Mouse (Mus musculus) embryo, embryonic 10.5 days (tissue): ENCODE results near the gene Scfd2.

Experiments
- DNase-seq: peaks from one replicate; pipeline ENCODE4 v3.0.0-alpha.2; 2015; ENCODE audit warnings: low spot score

Scfd2 gene

DNA sequence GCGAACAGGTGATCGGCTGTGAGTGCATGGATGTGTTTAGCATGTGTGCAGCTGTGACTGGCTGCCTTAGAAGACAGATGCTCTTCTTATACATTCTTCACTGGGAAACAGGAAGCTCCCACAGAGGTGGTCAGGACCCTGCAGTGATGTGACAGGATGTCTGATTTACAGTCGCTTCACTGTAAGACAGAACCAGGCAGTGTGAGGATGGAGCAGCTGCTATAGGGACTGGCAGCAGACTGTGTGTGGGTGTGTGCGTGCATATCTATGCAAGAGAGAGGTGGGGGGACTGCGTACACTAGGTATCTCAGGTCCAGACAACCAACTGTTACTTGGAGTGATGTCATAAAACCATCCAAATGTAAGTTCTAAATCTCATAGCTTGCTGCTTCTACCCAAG, 254.3 kb downstream of the Scfd2 start:
- peak; percentile 39 for DNase-seq

- DNase-seq = no peak
These were observed 258.2 kb downstream of the Scfd2 start for GRCm38 (mm10) chr5:74273313-74273712.

DNA sequence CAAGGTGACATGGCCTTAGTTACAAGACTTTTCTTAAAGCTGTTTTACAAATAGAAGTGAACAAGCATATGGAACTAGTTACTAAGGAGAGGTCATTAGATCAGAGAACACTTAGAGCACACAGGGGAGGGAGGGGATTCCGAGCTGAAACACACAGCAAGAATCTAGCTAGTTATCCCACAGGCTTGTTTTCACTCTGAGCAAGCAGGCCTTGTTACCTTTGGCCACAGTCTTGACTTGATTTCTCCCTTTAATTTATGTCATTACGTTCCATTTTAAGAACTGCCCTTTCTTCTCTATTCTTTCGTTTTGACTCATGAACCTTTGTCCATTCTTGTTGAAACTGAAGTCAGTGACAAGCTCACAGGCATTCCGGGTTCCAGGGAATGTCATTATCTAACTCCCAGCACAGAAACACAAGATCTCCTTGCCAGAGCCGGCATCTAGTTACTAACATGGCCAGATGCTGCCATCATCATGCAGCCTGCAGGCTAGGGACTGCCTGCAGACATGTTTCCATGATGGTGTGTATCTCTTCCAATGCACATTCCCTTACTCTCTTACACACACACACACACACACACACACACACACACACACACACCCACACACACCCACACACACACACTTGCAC, 263.7 kb downstream of the Scfd2 start:
- DNase-seq = peak; percentile 61

DNA sequence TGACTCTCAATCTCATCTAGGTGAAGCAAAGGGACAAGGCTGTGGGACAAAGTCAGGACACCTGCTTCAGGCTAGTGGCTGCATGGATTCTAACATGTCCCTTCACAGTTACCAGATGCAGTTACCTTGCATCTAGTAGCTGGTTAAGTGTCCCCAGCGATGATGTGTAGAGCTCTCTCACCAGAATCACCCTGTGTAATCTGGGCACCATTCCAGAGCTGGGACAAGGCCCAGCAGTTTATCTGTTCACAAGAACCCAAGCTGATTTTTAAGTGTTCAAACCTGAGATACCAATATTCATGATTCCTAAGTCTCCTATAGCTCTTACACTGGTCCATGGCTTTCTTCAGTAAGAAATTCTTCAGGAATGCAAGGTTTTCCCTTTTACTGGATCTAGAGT, 264.4 kb downstream of the Scfd2 start:
- no peak for DNase-seq

DNA sequence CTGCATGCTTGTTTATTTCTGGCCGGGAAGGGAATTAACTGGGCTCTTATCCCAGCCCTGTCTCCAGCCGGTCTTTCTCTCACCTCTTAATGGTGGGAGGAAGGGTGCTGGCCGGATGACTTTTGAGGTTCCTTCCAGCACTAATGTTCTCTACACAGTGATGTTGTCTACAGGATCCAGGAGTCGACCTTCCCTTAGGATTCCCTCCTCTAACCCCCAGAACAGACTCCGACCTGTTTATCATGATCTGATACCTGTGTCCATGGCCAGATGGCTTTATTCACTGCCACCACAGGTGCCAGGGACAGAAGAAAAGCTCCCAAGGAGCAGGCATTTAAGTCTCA, 265.1 kb downstream of the Scfd2 start:
- DNase-seq = no peak

DNA sequence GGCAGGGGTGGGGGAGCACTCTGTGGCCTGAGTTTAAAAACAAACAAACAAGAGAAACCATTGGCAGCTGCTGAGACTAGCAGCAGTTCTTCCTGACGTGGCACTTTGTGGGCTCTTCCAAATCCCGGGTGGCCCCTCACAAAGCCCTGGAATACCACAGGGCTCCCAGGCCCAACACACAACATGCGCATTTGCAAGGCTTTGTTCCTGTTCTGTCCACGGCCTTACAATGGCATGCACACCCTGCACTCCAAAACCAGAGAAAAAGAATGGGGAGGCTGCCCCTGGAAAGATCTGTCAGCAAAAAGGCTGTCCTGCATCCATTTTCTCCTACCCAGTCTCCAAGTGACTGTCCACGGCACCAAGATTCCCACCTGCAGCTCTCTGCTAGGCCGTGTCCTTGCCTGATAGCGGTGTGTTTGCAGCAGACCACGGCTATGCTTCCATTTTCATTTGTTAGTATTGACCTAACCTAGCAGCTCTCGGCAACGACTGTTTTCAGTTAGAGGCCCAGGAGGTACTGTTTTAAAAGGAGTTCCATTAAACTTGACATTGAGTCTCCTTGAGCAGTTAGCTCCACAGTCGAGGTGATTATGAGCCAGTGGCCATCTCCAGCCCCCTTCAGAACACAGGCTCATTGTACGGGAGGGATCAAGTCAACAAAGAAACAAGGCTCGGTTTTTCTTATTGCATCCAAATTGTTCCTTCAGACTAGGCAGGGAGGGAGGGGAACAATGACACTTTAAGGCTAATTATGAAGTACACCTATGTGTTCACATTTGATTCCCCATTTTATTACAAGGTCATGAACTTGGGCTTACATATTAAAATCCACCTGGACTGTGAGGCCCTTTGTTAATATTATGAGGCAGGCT, 265.7 kb downstream of the Scfd2 start:
- DNase-seq = no peak

- no peak for DNase-seq
These were observed 266.4 kb downstream of the Scfd2 start for GRCm38 (mm10) chr5:74265151-74265550.

- DNase-seq = no peak
These were observed 267.0 kb downstream of the Scfd2 start for GRCm38 (mm10) chr5:74264541-74264940.

DNA sequence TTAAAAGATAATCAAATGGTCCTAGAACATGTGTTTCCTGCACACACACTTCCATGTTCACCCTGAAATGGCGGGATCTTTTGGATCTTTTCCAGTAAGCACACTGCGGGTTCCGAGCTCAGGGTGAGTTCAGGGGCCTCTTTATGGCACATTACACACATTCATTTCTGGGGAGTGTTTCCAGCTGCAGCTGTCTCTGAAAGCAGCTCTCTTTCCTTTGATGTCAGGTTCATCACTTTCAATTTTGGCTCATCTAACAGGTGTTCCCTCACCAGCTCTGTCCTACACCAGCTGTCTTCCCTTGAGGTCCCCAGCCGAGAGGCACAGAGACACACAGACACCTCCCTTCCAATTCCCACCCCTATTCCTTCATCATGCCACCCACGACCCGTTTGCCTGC, 270.5 kb downstream of the Scfd2 start:
- DNase-seq = no peak

DNA sequence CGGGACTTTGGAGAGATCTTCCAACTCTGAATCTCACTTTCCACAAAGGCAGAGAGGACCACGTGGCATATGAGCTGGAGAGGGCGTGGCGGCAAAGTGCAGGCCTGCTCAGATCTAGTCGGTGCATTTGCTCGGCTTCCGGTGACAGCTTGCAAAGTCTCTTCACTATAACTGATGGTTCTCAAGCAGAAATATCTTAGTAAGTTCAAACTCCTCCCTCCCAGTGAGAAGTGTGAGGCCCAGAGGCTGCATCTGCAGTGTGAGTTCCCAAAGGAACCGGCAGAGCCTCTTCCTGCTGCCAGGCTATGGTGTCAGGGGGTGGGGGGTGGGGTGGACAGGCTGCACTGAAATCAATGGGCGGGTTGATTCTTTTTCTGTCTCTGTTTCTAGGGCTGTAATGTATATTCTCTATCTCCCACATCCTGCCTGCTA, 271.2 kb downstream of the Scfd2 start:
- no peak for DNase-seq

DNA sequence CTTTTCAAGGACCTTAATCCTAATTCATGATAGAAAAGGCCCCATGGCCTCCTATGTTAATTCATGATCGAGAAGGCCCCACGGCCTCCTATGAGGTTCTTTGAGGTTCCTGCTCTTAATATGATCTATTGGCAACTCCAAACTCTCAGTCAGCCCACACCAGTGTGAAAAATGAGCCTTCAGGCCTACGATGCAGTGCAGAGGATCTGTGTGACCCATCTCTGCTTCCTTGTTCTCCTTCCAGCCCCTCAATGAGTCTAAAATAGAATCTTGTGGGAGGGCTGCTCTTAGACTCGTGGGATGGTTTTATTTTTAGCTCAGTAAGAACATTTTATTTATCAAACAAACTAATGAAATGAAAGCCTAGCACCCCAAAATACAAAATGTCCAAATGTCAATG, 274.9 kb downstream of the Scfd2 start:
- DNase-seq = no peak

DNA sequence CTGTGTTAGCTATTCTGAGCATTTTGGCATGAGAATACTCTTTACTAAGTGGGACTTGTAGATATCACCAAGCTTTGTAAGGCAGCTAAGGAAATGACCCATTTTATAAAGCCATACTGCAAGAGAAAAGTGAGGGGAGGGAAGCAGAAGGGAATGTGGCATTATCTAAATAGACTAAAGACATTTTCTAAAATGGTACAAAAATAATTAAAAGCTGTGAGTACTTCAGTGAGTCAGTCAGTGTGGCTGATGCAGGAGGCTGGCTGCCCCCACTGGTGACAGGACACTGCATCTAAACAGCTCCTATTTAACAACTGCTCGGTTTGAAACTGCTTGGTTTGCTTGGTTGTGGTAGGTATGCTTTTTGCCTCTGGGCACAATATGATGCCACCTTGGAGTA, 276.6 kb downstream of the Scfd2 start:
- no peak for DNase-seq

GRCm38 (mm10) chr5:74253724-74254328, 277.7 kb downstream of the Scfd2 start:
- DNase-seq = peak; percentile 53

- no peak for DNase-seq
These were observed 278.8 kb downstream of the Scfd2 start for GRCm38 (mm10) chr5:74252672-74253286.

DNA sequence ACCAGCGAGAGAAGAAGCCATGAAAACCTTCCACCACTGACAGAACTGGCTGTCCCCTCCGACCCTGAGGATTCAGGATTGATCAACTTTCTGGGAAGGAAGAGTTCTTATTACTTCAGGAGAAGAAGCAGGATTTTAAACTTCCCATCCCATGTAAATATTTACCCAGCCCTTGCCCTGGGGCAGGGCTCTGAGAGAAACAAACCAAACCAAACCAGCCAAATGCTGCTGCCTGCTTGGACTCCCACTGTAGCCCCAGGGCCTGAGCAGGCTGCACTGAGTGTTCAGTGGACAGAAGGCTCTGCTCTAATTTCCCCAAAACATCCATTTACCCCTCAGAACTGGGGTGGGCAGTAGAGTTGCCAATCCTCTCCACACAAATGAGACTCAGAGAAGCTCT, 280.6 kb downstream of the Scfd2 start:
- DNase-seq = no peak

- DNase-seq = no peak
These were observed 281.3 kb downstream of the Scfd2 start for GRCm38 (mm10) chr5:74250308-74250707.

- no peak for DNase-seq
These were observed 281.8 kb downstream of the Scfd2 start for GRCm38 (mm10) chr5:74249794-74250193.

GRCm38 (mm10) chr5:74246971-74247370, 284.6 kb downstream of the Scfd2 start:
- no peak for DNase-seq

- DNase-seq = no peak
These were observed 285.1 kb downstream of the Scfd2 start for GRCm38 (mm10) chr5:74246453-74246852.

GRCm38 (mm10) chr5:74245641-74246145, 285.9 kb downstream of the Scfd2 start:
- DNase-seq = no peak

DNA sequence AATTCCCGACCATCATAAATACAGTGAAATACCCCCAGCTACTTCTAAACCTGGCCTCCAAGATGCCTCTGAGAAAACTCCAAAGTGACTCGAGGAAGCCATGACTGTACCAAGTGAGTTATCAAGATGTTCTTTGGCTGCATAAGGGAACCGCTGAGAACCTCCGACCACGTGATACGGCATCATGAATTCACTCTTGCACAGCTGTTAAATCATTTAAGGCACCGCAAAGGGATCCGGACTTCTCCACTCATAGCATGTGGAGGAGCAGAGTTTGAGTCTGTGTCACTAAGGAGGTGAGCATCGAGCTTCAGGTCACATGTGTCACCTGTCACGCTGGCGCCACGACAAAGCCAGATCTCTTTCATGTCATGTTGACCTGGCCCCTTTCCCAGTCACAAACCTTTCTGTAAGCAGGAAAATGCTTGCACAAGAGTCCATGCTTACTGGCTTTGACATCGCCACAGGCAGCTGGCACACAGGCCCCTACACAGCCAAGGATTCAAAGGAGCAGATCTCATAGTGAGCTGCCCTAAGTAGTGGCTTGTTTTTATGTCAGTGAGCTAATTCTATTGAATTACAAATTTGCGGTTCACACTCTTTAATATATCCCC, 287.0 kb downstream of the Scfd2 start:
- DNase-seq = no peak

GRCm38 (mm10) chr5:74242654-74243053, 288.9 kb downstream of the Scfd2 start:
- DNase-seq = no peak
